Mouse (Mus musculus) A20 (cell line): ENCODE results near the gene Jkamp.
"Not testable (repeated sequence)": the region's sequence is repeated elsewhere in the genome, so short reads cannot be mapped to it uniquely, and the experiment has no call there.

ENCODE experiments used
- DNase-seq: peaks from one replicate; pipeline ENCODE4 v3.0.0-alpha.2; 2011; ENCODE audit warnings: low read depth, low spot score

The Jkamp gene

DNA sequence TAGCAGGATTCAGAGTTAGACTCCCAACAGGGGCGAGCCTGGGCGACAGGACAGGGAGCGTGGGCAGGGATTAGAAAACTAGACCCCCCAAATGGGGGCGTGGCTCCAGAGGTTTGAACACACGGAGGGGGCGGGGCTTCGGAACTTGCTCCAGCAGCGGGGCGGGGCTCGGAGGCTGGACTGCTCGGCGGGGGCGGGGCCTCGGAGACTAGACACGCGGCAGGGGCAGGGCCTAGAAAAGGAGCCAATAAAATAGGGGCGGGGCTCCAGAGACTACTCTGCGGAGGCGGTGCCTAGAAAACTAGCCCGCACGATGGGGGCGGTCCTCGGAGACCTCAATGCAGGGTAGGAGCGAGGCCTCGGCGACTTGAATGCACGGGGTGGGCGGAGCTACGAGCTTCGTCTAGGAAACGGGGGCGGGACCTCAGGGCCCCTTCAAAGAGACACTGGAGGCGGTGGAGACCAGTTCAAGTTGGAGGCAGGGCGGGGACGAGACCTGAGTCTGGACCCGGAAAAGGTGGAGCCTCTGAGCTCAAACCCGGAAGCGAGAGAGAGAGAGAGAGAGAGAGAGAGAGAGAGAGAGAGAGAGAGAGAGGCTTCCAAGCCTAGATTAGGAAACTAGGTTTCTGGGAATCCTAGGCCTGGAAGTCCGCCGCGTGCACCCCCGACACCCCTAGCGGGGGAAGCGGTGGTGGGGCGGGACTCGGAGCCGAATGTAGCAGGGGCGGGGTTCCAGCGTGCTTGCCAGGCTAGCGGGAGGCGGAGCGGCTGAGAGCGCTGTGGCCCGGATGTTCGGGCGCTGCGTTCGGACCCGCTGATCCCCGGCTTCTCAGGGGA is at the start of gene Jkamp, which contains the start of gene L3hypdh:
Gene Jkamp, plus strand, starts transcription at position 261 of the 837 bp plus-strand sequence.
Gene L3hypdh, minus strand, starts transcription at position 111 of the 837 bp plus-strand sequence.
- DNase-seq: peak; percentile 99

DNA sequence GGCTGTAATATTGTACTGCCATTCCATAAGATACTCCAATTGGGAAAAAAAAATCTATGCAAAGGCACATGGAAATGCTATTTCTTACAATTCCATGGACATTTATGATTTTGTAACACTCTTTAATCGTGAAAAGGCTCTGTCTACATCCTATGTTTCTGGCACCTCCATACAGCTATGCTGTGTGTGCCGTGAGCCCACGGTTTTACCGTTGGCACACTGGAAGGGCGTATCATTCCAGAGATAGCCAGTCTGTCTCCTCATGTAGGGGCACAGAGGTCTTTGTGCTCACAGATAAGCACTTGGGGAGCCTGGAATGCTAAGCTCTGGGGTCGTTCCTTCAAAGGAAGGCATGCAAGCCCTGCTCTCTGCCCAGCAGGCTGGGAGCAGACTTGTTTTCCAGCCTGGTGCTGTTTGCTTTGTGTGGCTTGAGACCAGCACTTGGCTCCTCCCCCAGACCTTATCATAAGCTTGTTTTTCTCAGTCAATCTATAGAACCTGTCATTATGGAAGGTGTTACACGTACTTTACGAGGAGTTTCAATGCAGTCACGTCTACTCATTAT is 49.2 kb upstream of the Jkamp start:
- DNase-seq: no peak

- no peak for DNase-seq
Measured at GRCm38 (mm10) chr12:72037049-72037448, 48.3 kb upstream of the Jkamp start.

- DNase-seq: no peak
Measured at GRCm38 (mm10) chr12:72038866-72039265, 46.5 kb upstream of the Jkamp start.

GRCm38 (mm10) chr12:72039501-72039900 is 45.9 kb upstream of the Jkamp start:
- no peak for DNase-seq

DNA sequence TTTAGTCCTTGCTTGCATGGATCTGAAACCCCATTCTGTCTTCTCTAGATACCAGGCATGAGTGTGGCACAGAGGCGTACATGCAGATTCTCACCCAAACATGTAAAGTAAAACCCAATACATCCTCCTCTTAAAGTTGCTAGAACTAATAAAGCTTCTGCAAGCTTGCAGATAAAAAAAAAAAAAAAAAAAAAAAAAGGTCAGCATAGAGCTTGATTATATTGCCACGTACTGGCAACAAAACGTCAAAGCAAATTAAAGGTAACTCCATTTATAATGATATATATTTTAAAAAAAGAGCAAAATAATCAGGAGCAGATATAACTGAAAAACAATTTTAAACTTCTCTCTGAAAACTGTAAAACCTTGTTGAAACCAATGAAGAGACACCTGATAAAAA is 44.2 kb upstream of the Jkamp start:
- DNase-seq: no peak

DNA sequence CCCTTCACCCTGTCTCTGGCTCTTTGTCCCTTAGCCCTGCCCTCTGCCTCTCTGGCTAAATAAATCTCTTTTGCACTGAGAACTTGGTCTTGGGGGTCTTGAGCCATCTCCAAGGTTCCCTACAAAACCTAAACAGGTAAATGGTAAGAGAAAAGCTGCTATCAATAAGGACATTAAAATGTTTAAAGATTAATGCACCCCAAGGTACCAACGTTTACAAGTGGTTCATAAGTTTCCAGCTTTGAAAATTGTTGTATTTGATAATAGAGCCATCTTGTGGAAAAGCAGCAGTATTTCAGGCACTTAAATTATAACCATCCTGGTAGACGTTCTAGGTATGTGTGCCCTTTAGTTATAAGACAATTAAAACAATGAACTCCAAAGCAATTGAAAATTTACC is 37.9 kb upstream of the Jkamp start:
- DNase-seq: peak; percentile 35

DNA sequence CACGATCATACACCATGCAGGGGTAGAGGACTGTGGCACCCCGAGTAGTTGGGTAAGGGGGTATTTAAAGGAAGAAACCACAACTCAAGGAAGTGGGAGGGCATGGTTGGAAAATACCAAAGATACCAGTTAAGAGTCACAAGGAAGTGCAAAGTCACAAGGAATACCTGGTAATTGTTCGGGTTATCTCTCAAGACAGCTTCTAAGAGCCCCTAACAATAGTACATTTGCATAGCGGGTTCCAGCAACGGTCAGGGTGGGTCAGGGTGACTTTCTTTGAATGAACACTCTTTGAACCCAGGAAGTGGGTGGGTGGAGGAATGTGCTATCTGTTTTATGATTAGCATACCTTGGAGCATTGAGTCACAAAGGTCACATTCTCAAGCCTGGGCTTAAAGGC is 35.2 kb upstream of the Jkamp start:
- DNase-seq: not testable (repeated sequence)

GRCm38 (mm10) chr12:72050821-72051220 is 34.6 kb upstream of the Jkamp start:
- DNase-seq: no peak

DNA sequence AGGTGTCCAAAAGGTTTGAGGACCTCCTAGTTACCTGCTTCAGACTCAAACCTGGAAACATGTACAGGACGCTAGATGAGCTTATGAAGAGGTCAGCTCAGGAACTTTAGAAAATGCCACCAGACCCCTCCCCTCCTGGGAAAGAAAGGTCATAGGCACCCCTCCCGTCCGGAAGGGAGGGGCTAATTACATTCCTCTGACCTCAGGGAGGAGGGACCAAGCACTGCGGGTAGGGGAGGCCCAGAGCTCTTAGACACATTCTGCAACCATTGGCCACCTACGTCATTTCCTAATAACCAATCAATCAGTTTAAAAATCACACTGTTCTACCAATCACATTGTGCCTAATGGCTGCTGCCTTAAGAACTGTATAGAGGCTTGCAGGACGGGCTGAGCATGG is 32.8 kb upstream of the Jkamp start:
- no peak for DNase-seq

- DNase-seq: peak; percentile 39
Measured at GRCm38 (mm10) chr12:72053303-72053702, 32.1 kb upstream of the Jkamp start.

GRCm38 (mm10) chr12:72053851-72054250 is 31.5 kb upstream of the Jkamp start:
- DNase-seq: no peak

- DNase-seq: no peak
Measured at GRCm38 (mm10) chr12:72057780-72058179, 27.6 kb upstream of the Jkamp start.

DNA sequence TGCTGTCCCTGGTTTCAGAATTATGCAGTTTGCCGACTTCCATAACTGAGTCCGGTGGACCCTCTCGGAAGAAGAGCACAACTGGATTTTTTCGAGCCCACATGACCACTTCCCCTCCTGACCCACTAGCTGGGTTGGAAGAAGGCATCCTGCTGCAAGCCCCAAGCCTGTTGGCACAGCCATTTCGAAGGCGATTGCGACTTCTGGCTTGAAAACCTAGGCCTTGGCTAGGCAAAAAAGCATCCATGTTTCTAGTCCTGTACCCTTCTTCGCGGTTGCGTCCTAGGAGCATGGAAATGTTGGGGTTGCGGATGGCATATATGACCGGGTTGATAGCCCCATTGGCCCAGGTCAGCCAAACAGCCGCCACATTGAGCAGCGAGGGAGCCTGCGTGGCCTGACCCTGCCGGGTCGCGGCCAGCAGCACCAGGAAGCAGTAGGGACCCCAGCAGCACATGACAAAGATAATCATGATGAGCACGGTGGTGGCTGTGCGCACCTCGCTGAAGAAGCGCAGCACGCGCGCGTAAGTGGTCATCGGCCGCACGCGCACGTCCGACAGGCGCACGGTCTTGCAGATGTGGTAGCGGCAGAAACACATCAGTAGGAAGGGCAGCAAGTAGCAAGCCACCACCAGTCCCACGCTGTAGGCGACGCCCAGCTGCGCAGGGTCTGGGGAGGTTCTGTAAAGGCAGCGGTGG is 15.6 kb upstream of the Jkamp start:
- no peak for DNase-seq

DNA sequence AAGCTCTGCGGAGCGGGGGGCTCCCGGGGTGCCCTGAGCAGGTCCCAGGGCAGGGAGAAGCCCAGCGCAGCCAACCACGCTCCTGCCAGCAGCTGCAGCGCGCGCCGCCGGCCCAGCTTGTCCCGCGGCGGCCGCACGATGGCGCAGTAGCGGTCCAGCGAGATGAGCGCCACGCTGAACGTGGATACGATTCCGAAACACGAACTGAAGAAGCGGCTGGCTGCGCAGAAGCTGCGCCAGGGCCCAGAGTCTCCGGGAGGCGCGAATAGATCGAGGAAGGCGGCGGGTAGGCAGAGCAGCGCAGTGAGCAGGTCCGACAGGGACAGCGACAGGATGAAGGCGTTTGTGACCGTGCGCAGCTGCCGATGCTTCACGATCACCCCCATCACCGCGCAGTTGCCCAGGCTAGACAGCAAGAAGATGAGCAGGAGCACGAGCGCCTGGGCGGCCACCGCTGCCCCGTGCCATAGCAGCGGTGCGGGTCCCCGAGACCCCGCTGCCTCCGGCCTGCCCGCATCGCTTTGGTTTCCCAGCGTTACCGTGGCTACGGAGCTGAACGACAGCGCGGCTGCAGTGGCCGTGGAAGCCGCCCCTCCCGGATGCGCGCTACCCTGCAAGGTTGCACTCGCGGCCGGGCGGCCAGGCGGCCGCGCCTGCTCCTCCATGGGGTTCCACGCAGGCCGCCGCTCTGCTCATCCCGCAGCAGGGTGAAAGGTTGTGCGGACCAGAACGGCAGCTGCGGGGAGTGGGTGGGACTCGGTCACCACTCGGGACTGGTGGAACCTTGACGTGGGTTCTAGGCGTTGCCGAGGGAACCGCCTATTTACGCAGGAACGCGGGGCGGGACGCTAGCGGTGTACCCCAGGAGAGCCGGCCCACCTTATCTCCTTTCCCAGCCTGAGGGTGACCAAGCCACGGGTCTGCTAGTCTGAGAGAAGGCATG is 14.8 kb upstream of the Jkamp start, which contains the start of gene Gpr135:
Gene Gpr135, minus strand, starts transcription at position 799 of the 943 bp plus-strand sequence.
- DNase-seq: peak; percentile 77

GRCm38 (mm10) chr12:72078248-72078647 is 7.1 kb upstream of the Jkamp start:
- no peak for DNase-seq

- no peak for DNase-seq
Measured at GRCm38 (mm10) chr12:72081961-72082360, 3.4 kb upstream of the Jkamp start.

DNA sequence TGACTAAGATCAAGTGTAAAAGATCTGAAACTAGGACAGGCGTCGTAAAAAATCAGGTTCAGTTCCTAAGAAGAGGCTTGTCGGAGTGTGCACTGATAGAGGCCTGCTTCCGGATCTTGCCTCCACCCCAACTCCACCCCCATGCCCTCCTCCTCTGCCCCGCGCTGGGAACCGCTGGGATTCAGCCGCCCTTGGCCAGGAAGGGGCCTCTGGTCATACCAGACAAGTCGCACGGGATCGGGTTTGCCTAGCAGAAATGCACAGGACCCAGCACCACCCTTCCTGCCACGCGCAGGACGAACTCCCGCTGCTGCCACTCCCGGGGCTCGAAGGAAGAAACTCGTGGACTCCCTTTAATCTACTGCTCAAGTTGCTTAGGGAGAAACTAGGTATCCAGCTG is 3.0 kb upstream of the Jkamp start:
- no peak for DNase-seq

DNA sequence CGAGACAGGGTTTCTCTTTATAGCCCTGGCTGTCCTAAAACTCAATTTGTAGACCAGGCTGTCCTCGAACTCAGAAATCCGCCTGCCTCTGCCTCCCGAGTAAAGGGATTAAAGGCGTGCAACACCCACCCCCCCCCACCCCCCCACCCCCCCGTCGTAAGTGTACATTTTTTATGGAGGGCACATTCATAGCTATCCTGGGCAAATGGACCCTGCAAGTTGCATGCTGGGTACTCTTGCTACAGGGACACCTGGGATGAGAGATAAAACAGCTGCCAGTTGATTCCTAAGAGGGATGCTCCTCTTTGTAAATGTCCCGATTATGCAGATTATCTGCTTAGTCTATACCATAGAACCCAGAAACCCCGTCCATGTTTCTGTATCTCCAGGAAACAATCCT is 2.1 kb upstream of the Jkamp start:
- DNase-seq: no peak

- DNase-seq: no peak
Measured at GRCm38 (mm10) chr12:72084261-72085023, 947 bp upstream of the Jkamp start.

DNA sequence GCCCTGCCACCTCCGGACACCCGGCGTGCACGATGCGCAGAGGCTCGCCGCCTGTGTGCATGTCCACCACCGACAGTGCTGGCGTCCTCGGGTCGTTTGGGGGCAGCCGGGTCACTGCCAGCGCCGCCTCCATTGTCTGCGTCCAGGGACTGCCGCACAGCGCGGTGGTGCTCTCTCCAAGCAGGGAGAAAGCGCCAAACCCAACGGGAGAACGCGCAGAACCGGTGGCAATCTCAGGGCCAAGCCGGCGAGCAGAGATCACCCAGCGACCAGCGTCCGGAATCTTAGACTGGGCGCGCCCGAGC is 413 bp upstream of the Jkamp start:
- no peak for DNase-seq
